Mouse (Mus musculus): ENCODE results near the gene Ccdc103.

DNA sequence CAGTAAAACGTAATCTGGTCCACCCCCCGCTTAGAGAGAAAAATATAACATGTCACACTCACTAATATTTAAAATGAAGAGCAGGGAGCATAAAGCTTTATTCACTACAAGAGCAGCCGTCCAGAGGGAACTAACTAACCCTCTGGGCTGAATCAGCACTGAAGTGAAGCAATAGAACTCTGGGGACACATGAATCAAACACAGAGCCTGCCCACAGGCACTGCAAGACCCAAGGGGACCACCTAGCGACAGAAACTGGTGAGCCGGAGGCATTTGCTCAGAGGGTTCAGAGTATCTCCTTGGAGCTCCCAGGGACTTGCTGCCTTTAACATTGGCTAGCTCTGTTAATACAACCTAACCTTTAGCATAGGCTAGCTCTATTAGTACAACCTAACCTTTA lies 9.1 kb downstream of the Ccdc103 start:
- TF ChIP-seq CTCF (IDR thresholded peaks at IDR 0.05; ENCODE audit: insufficient read depth, low read length): no peak
- no peak for TF ChIP-seq POLR2A (IDR thresholded peaks at IDR 0.05; ENCODE audit: borderline replicate concordance, extremely low read depth, low read depth, low read length)

Data from lung, adult 2 months (tissue).